Mouse (Mus musculus) hindbrain, embryonic 10.5 days (tissue): ENCODE data around the gene Sgsm2. TPM values are rescaled to one million over a fixed set of nuclear protein-coding genes. Genes with fewer than 3 reads are reported as not detected.

Source experiments
- DNase-seq: peaks from one replicate; pipeline ENCODE4 v3.0.0-alpha.2; 2017; ENCODE audit warnings: low spot score
- H3K27ac ChIP-seq: fragments of 300-500 bp; sonication (generic); 2 replicates; pipeline ENCODE4 v1.5.1; 2016; ENCODE audit warnings: mild to moderate bottlenecking, moderate library complexity
- H3K27me3 ChIP-seq: fragments of 300-500 bp; sonication (generic); 2 replicates; pipeline ENCODE4 v1.6.1; 2016; ENCODE audit warnings: mild to moderate bottlenecking; ENCODE audit not compliant: poor library complexity, insufficient read depth, severe bottlenecking
- H3K36me3 ChIP-seq: fragments of 300-500 bp; sonication (generic); 2 replicates; pipeline ENCODE4 v1.6.1; 2016; ENCODE audit warnings: mild to moderate bottlenecking, moderate library complexity
- H3K4me1 ChIP-seq: fragments of 300-500 bp; sonication (generic); replicated peaks from 2 replicates; pipeline ENCODE4 v1.6.1; 2016; ENCODE audit warnings: mild to moderate bottlenecking
- H3K4me3 ChIP-seq: fragments of 300-500 bp; sonication (generic); 2 replicates; pipeline ENCODE4 v1.5.1; 2016; ENCODE audit warnings: mild to moderate bottlenecking, moderate library complexity
- H3K9me3 ChIP-seq: fragments of 300-500 bp; sonication (generic); 2 replicates; pipeline ENCODE4 v1.6.1; 2016; ENCODE audit warnings: mild to moderate bottlenecking, moderate library complexity
- WGBS: fragments of 180-500 bp; shearing (Covaris S2); methylation state at CpG from one replicate; pipeline ENCODE4 v1.1.7; 2016; 5-methylcytosine and 5-hydroxymethylcytosine counted together
- polyA plus RNA-seq: library from polyadenylated mRNA; unstranded; fragments of >200 nt; fragmentation: Nextera tagmentation; extraction: Ambion mirVana; gene quantifications from 2 replicates; pipeline ENCODE4 v1.2.1, GENCODE M21; 2016

Gene Sgsm2
- polyA plus RNA-seq: 7.8 and 10.7 TPM in 2 replicates

DNA sequence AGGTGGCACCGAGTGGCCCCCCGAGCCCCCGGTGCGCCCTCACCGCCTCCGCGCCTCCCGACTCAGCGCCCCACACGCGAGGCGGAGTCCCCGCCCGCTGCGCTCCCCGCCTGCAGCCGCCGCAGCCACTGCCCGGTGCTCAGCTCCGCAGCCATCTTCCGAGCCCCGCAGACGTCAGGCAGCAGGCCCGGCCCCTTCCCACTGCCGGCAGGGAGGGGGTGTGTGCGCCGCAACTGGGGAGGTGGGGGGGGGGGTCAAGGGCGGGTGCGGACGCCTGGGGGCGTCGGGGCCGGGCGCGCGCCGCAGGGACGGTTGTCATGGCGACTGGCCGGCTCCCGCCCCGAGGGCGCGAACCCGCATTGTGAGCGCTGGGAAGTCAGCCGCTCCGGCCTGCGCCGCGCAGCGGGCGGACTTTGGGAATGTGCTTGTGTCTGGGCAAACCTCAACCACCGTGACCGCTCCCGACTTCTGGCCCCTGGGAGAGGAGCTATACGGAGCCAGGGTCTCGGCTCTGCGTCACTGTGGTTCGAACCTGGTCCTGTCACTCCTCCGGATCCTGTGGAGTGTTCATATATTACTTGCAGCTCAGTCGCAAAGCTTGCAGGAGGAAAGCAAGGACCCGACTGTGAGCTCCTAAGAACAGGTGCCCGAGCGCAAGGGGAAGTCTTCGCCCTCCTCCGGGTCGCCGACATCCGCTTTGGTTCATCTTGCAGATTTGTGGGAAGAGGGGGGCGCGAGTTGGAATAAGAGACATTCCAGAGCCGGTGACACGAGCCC, at the start of gene Sgsm2:
TSS of gene Sgsm2 (minus strand) at position 160 of the 777 bp plus-strand sequence.
- no peaks in the 10 kb centered on the region for H3K9me3 ChIP-seq
- H3K36me3 ChIP-seq: peaks cover 30% of the 10 kb centered on the region
- under 1% methylated on average over 74 of the region's 74 CpGs for WGBS
- H3K27ac ChIP-seq: peak within 1 kb of the TSS; percentile 93
- no peaks in the 10 kb centered on the region for H3K27me3 ChIP-seq
- peaks cover 33% of the 10 kb centered on the region for H3K4me1 ChIP-seq
- DNase-seq: peak; percentile 88
- H3K4me3 ChIP-seq: peak within 1 kb of the TSS; percentile 92

DNA sequence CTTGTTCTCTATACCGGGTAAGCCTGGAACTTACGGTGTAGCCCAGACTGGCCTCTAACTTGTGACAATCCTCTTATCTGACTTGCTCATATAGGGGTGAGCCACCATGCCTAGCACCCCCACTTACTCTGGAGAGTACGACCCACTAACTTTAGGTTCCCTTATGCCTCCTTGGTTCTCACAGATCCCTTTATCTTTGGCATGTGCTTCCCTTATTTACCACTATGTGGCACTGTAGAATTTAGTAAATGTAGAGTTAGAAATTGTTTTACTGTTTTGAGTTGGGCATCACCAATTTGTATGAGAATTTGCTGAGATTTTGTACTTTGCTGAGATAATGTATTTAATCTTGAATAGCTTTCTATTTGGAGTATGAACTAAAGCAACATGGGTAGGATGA, 49.5 kb upstream of the Sgsm2 start:
- Histone ChIP-seq H3K27ac (no peak overlapping the region), H3K36me3 (peaks cover 83% of the 10 kb centered on the region), H3K9me3 (no peaks in the 10 kb centered on the region), H3K4me1 (no peaks in the 10 kb centered on the region), H3K27me3 (no peaks in the 10 kb centered on the region), H3K4me3 (no peak overlapping the region)
- WGBS: 84% methylated on average over 3 of the region's 3 CpGs
- no peak for DNase-seq

DNA sequence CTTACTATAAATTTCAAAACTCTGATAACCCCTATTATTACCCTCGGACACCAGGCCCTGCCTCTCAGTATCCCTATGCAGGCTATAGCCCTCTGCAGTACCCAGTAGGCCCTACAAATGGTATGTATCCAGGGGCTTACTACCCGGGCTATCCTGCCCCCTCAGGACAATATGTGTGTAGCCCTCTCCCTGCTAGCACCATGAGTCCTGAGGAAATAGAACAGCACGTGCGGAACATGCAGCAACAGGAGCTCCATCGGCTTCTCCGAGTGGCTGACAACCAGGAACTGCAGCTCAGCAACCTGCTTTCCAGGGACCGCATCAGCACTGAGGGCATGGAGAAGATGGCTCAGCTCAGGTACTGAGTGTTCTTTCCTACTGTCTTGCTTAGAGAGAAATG, 33.5 kb upstream of the Sgsm2 start:
- no peaks in the 10 kb centered on the region for H3K9me3 ChIP-seq
- no peak for DNase-seq
- WGBS: 92% methylated on average over 7 of the region's 7 CpGs
- no peak overlapping the region for H3K4me3 ChIP-seq
- H3K36me3 ChIP-seq: peaks cover 67% of the 10 kb centered on the region
- peaks cover 15% of the 10 kb centered on the region for H3K4me1 ChIP-seq
- H3K27me3 ChIP-seq: no peaks in the 10 kb centered on the region
- H3K27ac ChIP-seq: no peak overlapping the region

DNA sequence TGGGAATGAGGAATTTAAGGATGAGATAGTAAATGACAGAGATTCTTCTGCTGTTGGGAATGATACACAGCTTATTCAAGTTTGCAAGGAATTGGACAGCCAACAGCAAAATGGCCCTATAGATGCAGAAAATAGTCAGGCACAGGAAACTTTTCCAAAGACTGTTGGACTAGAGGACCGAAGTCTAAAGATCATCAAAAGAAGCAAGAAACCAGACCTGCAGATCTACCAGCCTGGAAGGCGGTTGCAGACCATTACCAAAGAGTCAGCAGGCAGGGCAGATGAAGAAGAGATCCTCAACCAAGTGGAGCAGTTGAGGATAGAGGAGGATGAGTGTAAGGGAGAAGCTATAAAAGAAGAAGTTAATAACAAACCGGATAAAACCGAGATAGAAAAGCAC, 32.3 kb upstream of the Sgsm2 start:
- WGBS: 79% methylated on average over 4 of the region's 4 CpGs
- no peak overlapping the region for H3K4me3 ChIP-seq
- peaks cover 22% of the 10 kb centered on the region for H3K4me1 ChIP-seq
- H3K27ac ChIP-seq: no peak overlapping the region
- H3K9me3 ChIP-seq: no peaks in the 10 kb centered on the region
- no peak for DNase-seq
- H3K27me3 ChIP-seq: no peaks in the 10 kb centered on the region
- peaks cover 54% of the 10 kb centered on the region for H3K36me3 ChIP-seq

DNA sequence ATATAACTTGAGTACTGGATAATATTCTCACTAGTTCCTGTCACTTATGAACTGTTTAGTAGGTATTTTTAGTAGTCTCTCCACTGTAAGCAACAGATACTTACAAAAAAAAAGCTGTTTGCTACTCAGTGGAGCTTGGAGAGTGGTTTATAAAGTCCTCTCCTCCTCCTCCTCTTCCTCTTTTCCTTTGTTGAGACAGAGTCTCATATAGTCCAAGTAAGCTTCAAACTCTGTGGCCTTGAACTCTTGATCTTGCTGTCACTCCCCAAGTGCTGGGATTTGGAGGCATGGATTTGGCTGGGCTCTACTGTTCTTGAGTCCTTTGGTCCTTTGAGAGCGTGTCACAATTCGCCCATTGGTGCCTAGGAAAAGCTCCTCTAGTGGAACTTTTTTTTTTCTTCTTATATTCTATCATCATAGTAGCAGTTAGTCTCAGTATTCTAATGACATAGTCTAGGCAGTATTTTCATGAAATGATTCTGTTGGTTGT, 30.4 kb upstream of the Sgsm2 start:
- Histone ChIP-seq H3K27me3 (no peaks in the 10 kb centered on the region), H3K9me3 (no peaks in the 10 kb centered on the region), H3K4me3 (no peak overlapping the region; the same call in 1 of the 2 replicates), H3K4me1 (peaks cover 22% of the 10 kb centered on the region), H3K36me3 (peaks cover 36% of the 10 kb centered on the region), H3K27ac (no peak overlapping the region)
- 94% methylated on average over 2 of the region's 2 CpGs for WGBS
- no peak for DNase-seq

GRCm38 (mm10) chr11:74926388-74927005, 29.6 kb upstream of the Sgsm2 start:
- DNase-seq: no peak
- H3K36me3 ChIP-seq: peaks cover 28% of the 10 kb centered on the region
- peaks cover 22% of the 10 kb centered on the region for H3K4me1 ChIP-seq
- H3K27ac ChIP-seq: peak overlapping the region; percentile 97
- 9% methylated on average over 11 of the region's 11 CpGs for WGBS
- no peaks in the 10 kb centered on the region for H3K27me3 ChIP-seq
- no peaks in the 10 kb centered on the region for H3K9me3 ChIP-seq
- H3K4me3 ChIP-seq: peak overlapping the region; percentile 94

- H3K4me1 ChIP-seq: peaks cover 22% of the 10 kb centered on the region
- DNase-seq: peak; percentile 98
- peak within 1 kb of the TSS; percentile 94 for H3K4me3 ChIP-seq
- WGBS: under 1% methylated on average over 87 of the region's 88 CpGs
- H3K27ac ChIP-seq: peak within 1 kb of the TSS; percentile 97
- H3K9me3 ChIP-seq: no peaks in the 10 kb centered on the region
- no peaks in the 10 kb centered on the region for H3K27me3 ChIP-seq
- H3K36me3 ChIP-seq: peaks cover 21% of the 10 kb centered on the region
Observed at GRCm38 (mm10) chr11:74925577-74926387, 28.9 kb upstream of the Sgsm2 start, which contains the start of the genes Smg6 and Srr. Smg6 (plus strand) TSS chr11:74925823. Srr (minus strand) TSS chr11:74925948.

- peaks cover 16% of the 10 kb centered on the region for H3K36me3 ChIP-seq
- peak overlapping the region; percentile 94; the same call in 1 of the 2 replicates for H3K4me3 ChIP-seq
- DNase-seq: peak; percentile 31
- peaks cover 22% of the 10 kb centered on the region for H3K4me1 ChIP-seq
- no peaks in the 10 kb centered on the region for H3K9me3 ChIP-seq
- 65% methylated on average over 4 of the region's 4 CpGs for WGBS
- no peak overlapping the region for H3K27ac ChIP-seq
- H3K27me3 ChIP-seq: no peaks in the 10 kb centered on the region
Observed at GRCm38 (mm10) chr11:74924149-74924548, 27.3 kb upstream of the Sgsm2 start.

- Histone ChIP-seq H3K9me3 (no peaks in the 10 kb centered on the region), H3K4me3 (no peak overlapping the region), H3K4me1 (no peaks in the 10 kb centered on the region), H3K27me3 (no peaks in the 10 kb centered on the region), H3K27ac (no peak overlapping the region), H3K36me3 (peaks cover 36% of the 10 kb centered on the region)
- 86% methylated on average over 6 of the region's 6 CpGs for WGBS
- no peak for DNase-seq
Observed at GRCm38 (mm10) chr11:74919249-74919648, 22.4 kb upstream of the Sgsm2 start.

DNA sequence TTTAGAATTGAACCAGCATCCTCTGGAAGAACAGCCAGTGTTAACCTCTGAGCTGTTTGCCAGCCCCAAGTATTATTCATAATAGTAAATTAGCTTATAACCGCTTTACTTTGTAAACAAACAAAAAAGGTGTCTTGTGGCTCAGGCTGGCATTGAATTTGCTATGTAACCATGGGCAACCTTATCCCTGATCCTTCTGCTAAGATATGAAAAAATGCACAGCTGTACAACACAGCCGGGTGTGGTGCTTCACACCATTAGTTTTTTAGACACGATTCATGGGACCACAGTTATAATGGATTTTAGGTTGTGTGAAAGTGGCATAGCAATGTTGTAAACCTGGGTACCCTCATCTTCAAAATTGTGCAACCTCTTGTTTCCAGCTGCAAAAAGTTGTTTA, 15.6 kb upstream of the Sgsm2 start:
- no peak for DNase-seq
- H3K4me3 ChIP-seq: no peak overlapping the region
- 90% methylated on average over 3 of the region's 3 CpGs for WGBS

DNA sequence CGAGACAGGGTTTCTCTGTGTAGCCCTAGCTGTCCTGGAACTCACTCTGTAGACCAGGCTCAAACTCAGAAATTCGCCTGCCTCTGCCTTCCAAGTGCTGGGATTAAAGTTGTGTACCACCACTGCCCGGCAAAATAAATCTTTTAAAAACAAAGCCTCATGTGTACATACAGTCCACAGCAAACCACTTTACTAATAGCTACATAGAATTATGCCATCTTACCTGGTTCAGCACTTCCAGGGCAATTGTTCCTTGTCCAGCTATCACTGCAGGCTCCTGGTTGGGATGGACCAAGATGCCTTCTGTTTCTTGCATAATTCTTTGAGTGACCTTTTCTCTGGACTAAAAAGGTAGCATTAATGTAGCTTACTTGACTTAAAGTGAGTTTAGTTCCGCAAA, 13.1 kb upstream of the Sgsm2 start:
- Histone ChIP-seq H3K27ac (no peak overlapping the region), H3K27me3 (no peaks in the 10 kb centered on the region), H3K36me3 (peaks cover 57% of the 10 kb centered on the region), H3K4me3 (no peak overlapping the region), H3K4me1 (no peaks in the 10 kb centered on the region), H3K9me3 (no peaks in the 10 kb centered on the region)
- DNase-seq: no peak
- WGBS: 93% methylated on average over 4 of the region's 4 CpGs

More for the DNA sequence above, 15.6 kb upstream of the Sgsm2 start:
- Histone ChIP-seq H3K4me1 (no peaks in the 10 kb centered on the region), H3K27me3 (no peaks in the 10 kb centered on the region), H3K36me3 (peaks cover 39% of the 10 kb centered on the region), H3K9me3 (no peaks in the 10 kb centered on the region), H3K27ac (no peak overlapping the region)

GRCm38 (mm10) chr11:74908618-74909399, 11.9 kb upstream of the Sgsm2 start:
- peaks cover 69% of the 10 kb centered on the region for H3K36me3 ChIP-seq
- H3K9me3 ChIP-seq: no peaks in the 10 kb centered on the region
- H3K4me3 ChIP-seq: no peak overlapping the region
- H3K27ac ChIP-seq: no peak overlapping the region
- no peaks in the 10 kb centered on the region for H3K4me1 ChIP-seq
- H3K27me3 ChIP-seq: no peaks in the 10 kb centered on the region
- no peak for DNase-seq
- WGBS: 85% methylated on average over 12 of the region's 12 CpGs
